Mouse (Mus musculus) spleen, adult 18-20 months (tissue): ENCODE data around the gene Zbtb16.

ENCODE experiments used
- DNase-seq, 2 experiments: peaks; one replicate each; pipeline ENCODE4 v3.0.0; 2022; ENCODE audit warnings: mixed read lengths in 2 of 2

Gene Zbtb16

DNA sequence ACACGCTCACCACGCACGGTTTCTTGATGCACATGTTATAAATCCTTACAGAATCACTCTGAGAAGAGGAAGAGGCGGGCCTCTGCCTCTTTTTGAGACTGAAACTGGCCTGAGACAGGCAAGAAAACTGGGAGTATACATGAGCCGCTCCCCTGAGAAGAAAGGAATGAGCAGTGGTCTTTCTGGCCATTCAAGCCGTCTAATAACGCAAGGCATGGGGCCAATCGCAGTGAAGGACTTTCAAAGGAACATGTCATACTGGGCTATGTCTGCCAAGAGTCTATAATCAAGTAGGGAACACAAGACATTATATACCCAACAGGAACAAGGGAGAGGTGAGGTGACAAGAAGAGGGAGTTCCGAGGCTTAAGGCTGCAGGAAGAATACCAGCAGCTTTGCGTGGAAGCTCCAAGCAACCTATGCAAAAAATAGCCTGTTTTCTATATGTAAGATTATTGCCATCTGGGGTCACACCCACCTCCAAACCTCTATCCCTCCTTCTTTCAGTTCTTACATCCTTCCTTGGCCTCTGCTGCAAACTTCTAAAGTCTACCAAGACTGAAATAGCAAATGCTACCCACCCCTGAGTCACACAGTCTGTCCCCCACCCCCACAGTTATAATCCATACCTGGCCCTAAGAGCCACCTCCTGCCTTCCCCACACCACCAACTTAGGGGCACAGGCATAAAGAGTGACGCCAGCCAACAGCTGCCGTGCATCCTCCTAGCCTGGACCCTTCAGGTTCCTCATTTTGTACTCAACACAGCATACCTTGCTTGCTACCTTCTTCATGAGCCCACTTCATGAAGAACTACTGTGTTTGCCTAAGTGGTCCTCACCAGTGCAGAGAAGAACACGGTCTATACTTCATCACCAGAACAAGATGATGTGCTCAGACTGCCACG lies 74.0 kb downstream of the Zbtb16 start:
- DNase-seq = no peak

DNA sequence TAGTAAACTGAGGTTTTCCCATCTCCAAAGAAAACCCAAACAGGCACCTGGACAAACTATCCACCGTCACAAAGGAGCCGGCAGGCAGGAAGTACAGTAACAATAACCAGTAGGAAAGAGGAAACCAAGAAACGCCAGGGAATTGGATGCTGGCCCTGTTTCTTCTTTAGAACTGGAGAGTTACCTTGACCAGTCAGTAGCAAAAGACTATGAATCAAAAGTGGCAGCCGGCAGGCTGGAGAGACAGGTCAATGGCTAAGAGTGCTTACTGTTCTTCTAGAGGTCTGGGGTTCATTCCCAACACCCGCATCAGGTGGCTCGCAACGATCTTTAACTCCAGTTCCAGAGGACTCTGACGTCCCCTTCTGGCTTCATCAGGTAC lies 74.9 kb downstream of the Zbtb16 start:
- no peak for DNase-seq

- peak; percentile 8 to 11 for DNase-seq
Observed at GRCm38 (mm10) chr9:48760449-48761174, 75.4 kb downstream of the Zbtb16 start.

- no peak for DNase-seq
Observed at GRCm38 (mm10) chr9:48759098-48759497, 76.9 kb downstream of the Zbtb16 start.

GRCm38 (mm10) chr9:48757650-48758580 lies 78.1 kb downstream of the Zbtb16 start:
- no peak for DNase-seq

DNA sequence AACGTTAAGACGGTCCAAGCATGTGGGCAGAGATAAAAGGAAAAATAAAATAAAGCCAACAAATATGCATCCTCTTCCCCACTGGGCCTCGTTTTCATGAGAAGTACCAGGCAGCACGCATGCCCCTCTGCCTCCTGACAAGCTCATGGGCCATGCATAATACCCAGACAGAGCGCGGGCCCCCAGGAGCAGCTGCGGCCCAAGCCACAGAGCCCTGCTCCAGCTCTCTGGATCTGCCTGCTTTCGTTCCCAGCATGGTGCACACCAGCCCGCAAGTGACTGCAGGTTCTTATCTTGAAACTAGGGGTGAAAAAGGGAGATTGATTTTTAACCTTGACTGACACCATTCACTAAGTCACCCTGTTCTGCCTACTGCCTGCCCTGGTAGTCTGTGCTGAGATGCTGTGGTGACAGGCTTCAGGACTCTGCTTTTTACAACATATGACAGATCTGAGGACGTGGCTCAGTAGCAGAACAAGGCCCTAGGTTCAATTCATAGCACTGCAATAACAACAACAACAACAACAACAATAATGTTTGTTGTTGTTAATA lies 79.7 kb downstream of the Zbtb16 start:
- DNase-seq = no peak

DNA sequence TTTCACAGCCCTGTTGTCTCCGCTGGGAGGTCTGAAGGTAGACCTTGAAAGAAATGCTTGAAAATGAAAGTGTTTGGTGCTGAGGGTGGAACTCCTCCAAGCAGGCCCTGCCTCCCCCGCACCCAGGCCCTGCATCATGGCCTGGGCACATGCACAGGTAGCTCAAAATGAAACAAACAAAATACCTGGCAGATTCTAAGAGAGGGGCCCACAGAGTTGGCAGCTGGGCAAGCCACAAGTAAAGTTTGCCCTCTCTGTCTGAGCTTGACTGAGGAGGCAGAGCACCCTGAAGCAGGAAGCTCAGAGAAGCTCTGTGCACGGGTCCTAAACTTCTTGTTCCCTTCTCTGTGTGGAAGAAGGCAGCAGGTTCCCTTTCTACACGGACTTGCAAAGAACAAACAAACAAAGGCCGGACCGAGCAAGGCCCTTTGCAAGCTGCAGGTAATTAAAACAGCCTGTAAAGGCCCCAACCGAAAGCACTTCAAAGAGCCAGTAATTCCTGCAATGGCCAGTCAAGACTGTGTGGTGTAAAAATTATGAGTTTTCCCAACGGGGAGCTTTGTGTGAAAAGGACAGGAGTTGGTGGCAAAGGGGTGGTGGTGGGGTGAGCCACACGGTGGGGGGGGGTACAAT lies 80.5 kb downstream of the Zbtb16 start:
- no peak for DNase-seq

GRCm38 (mm10) chr9:48754418-48754817 lies 81.6 kb downstream of the Zbtb16 start:
- DNase-seq = no peak

GRCm38 (mm10) chr9:48753881-48754280 lies 82.1 kb downstream of the Zbtb16 start:
- no peak for DNase-seq

GRCm38 (mm10) chr9:48751900-48752299 lies 84.1 kb downstream of the Zbtb16 start:
- no peak for DNase-seq

DNA sequence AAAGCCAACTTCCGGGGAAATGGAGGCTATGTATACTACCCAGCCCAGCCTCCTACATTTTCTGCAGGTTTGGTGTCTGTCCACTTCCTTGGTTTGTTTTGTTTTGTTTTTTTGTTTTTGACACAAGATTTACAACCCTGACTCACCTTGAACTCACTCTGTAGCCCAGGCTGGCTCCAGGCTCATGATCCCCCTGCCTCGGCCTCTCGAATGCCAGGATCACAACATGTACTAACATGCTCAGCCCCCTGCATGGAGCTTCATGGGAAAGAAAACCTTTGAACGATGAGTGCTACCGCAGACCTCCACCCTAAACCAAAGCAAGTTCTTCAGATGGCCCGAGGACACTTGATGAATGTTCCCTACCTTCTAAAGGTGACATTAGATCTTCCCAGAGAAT lies 86.4 kb downstream of the Zbtb16 start:
- no peak for DNase-seq

- DNase-seq = no peak
Observed at GRCm38 (mm10) chr9:48749168-48749567, 86.9 kb downstream of the Zbtb16 start.

GRCm38 (mm10) chr9:48748761-48749160 lies 87.3 kb downstream of the Zbtb16 start:
- DNase-seq = no peak

GRCm38 (mm10) chr9:48748216-48748615 lies 87.8 kb downstream of the Zbtb16 start:
- no peak for DNase-seq

- DNase-seq = no peak
Observed at GRCm38 (mm10) chr9:48746506-48746905, 89.5 kb downstream of the Zbtb16 start.

DNA sequence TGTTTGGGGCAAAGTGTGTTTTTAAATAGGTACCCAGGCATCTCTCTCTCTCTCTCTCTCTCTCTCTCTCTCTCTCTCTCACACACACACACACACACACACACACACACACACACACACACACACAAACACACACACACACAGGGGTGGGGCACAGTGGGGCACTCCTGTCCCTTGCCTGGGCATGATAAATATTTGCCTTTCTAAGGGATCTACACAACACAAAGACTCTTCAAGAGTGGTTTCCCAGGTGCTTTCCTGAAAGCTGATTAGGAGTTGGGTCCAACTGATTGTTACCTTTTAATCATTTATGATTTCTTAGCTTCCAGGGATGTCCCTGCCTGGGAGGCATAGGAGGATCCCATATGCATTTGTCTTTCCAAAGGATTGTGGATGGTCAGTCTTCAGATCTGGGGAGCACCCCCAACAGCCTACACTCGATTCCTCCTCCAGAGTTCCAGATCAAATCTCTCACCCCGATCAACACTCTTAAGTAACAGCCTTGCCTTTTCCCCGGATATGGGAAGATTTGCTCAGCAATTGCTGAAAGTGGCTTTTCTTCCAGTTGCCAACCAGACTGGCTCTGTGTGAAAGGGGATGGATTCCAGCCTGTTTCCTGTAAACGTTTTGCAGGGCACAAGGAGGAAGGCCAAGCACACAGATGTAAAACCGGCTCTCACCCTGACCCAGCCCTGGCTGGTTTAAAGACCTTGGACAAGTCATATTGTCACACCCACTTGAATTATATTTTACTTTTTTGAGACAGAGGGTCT lies 90.5 kb downstream of the Zbtb16 start:
- DNase-seq = no peak

DNA sequence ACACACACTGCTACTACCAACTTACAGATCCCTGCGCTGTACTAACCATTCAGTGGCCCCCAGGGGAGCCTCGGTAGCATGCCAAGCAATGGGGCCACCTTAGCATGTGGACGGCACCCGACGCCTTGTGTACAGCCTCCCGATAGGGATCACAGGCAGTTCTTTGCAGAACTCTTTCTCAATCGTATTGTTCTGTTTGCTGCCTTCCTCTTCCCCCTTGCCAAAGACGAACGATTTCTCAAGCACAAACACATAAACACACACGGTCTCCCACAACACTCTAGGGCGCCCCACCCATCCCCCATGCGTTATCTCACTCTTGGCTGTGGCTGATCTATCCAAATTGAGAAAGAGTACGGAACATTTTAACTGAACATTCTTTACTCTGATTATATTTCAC lies 91.1 kb downstream of the Zbtb16 start:
- peak; percentile 15 to 19 for DNase-seq

DNA sequence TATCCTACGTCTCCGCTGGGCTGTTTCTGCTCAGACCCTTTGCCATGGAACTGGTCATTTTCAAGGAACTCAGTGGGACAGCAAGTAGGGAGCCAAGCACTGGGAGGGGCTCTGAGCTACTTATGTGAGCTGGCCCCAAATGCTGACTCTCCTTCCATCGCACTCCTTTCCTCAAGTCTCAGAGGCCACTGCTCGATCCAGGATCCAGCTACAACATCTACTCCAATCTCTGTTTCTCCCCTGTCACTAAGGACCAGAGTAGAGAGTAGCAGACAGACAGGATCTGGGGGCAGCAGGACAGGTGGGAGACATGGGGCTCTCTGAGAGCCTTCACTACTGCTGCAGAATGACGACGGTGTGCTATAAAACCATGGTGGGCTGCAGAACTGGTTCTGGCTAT lies 91.6 kb downstream of the Zbtb16 start:
- DNase-seq = no peak

DNA sequence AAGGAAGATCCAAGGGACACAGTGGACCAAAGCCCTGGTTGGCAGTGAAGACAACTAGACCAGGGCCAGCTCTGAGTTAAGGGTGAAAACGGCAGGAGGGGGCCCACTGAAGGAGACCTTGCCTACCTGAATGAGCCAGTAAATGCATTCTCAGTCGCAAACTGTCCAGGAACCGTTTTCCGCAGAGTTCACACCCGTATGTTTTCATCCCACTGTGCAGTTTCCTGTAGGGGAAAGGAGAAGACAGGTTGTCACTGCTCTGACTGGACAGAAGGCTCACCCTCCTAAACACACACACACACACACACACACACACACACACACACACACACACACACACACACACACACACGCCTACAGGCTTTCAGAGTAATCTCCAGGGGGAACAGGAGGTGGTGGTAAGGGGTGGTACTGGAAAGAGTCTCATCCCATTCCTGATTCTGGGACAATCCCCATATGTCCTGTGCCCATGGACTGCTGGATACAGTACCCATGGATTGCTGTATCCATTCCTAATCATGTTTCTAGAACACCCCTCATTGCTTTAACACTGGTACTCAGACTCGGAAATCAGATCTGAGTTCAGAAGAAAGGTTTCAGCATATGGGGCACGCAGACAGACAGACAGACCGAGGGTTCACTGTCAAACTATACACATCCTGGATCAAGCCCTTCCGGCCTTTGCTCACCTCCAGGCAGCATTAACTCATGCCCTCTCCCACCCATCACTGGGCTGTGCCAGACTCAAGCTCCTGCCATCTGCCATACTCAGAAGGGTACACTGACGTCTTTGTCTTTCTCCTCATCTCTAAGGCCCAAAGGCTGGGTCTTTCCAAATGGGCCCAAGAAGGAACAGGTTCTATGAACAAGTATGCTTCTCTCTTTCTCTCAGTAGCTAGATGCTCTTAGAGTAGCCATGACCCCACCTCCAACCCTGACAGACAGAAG lies 92.4 kb downstream of the Zbtb16 start:
- DNase-seq = no peak

DNA sequence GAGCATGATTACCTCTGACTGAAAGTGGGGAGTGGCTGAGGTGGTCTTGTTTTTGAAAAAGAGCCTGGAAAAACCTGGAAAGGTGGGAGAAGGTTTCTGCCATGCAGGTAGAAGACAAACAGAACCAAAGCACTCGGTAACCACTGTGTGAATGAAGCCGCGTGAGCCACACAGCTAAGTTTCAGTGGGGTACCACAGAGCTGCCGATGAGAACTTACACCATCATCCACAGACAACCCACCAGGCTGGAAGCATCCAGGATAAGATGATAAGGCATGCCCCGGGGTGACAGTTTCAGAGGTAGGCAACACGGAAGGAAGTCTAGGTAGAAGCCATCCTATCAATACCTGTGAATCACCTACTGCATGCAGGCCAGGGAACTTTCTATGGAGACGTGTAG lies 93.9 kb downstream of the Zbtb16 start:
- DNase-seq = no peak
